Mouse (Mus musculus): Measurements from ENCODE around the gene Fto.

Fto gene

GRCm38 (mm10) chr8:91474731-91475279 is 161.5 kb downstream of the Fto start:
- in situ Hi-C loops (cut with MboI; ENCODE audit: low pct_unique_long_range_greater_than_20kb in 1 of 2, low sequenced_read_pairs in 2 of 2, unreplicated experiment in 1 of 2): no loop called here

GRCm38 (mm10) chr8:91476988-91477387 is 163.7 kb downstream of the Fto start:
- in situ Hi-C loops (cut with MboI; ENCODE audit: low pct_unique_long_range_greater_than_20kb in 1 of 2, low sequenced_read_pairs in 2 of 2, unreplicated experiment in 1 of 2): no loop called here

- in situ Hi-C loops (cut with MboI; ENCODE audit: low pct_unique_long_range_greater_than_20kb in 1 of 2, low sequenced_read_pairs in 2 of 2, unreplicated experiment in 1 of 2): no loop called here
Measured at GRCm38 (mm10) chr8:91477471-91477870, 164.1 kb downstream of the Fto start.

- in situ Hi-C loops (cut with MboI; ENCODE audit: low pct_unique_long_range_greater_than_20kb in 1 of 2, low sequenced_read_pairs in 2 of 2, unreplicated experiment in 1 of 2): no loop called here
Measured at GRCm38 (mm10) chr8:91482511-91482910, 169.2 kb downstream of the Fto start.

GRCm38 (mm10) chr8:91486394-91486793 is 173.1 kb downstream of the Fto start:
- in situ Hi-C loops (cut with MboI; ENCODE audit: low pct_unique_long_range_greater_than_20kb in 1 of 2, low sequenced_read_pairs in 2 of 2, unreplicated experiment in 1 of 2): no loop called here

GRCm38 (mm10) chr8:91487456-91487855 is 174.1 kb downstream of the Fto start:
- in situ Hi-C loops (cut with MboI; ENCODE audit: low pct_unique_long_range_greater_than_20kb in 1 of 2, low sequenced_read_pairs in 2 of 2, unreplicated experiment in 1 of 2): no loop called here

GRCm38 (mm10) chr8:91488086-91488783 is 174.9 kb downstream of the Fto start:
- in situ Hi-C loops (cut with MboI; ENCODE audit: low pct_unique_long_range_greater_than_20kb in 1 of 2, low sequenced_read_pairs in 2 of 2, unreplicated experiment in 1 of 2): no loop called here

GRCm38 (mm10) chr8:91488784-91489450 is 175.6 kb downstream of the Fto start:
- in situ Hi-C loops (cut with MboI; ENCODE audit: low pct_unique_long_range_greater_than_20kb in 1 of 2, low sequenced_read_pairs in 2 of 2, unreplicated experiment in 1 of 2): no loop called here

- in situ Hi-C loops (cut with MboI; ENCODE audit: low pct_unique_long_range_greater_than_20kb in 1 of 2, low sequenced_read_pairs in 2 of 2, unreplicated experiment in 1 of 2): no loop called here
Measured at GRCm38 (mm10) chr8:91490065-91490464, 176.7 kb downstream of the Fto start.

GRCm38 (mm10) chr8:91493373-91493772 is 180.0 kb downstream of the Fto start:
- in situ Hi-C loops (cut with MboI; ENCODE audit: low pct_unique_long_range_greater_than_20kb in 1 of 2, low sequenced_read_pairs in 2 of 2, unreplicated experiment in 1 of 2): no loop called here

GRCm38 (mm10) chr8:91494501-91495259 is 181.4 kb downstream of the Fto start:
- in situ Hi-C loops (cut with MboI; ENCODE audit: low pct_unique_long_range_greater_than_20kb in 1 of 2, low sequenced_read_pairs in 2 of 2, unreplicated experiment in 1 of 2): no loop called here

GRCm38 (mm10) chr8:91495260-91495601 is 181.9 kb downstream of the Fto start:
- in situ Hi-C loops (cut with MboI; ENCODE audit: low pct_unique_long_range_greater_than_20kb in 1 of 2, low sequenced_read_pairs in 2 of 2, unreplicated experiment in 1 of 2): no loop called here

- in situ Hi-C loops (cut with MboI; ENCODE audit: low pct_unique_long_range_greater_than_20kb in 1 of 2, low sequenced_read_pairs in 2 of 2, unreplicated experiment in 1 of 2): no loop called here
Measured at GRCm38 (mm10) chr8:91496000-91496399, 182.7 kb downstream of the Fto start.

GRCm38 (mm10) chr8:91496936-91497335 is 183.6 kb downstream of the Fto start:
- in situ Hi-C loops (cut with MboI; ENCODE audit: low pct_unique_long_range_greater_than_20kb in 1 of 2, low sequenced_read_pairs in 2 of 2, unreplicated experiment in 1 of 2): no loop called here

- in situ Hi-C loops (cut with MboI; ENCODE audit: low pct_unique_long_range_greater_than_20kb in 1 of 2, low sequenced_read_pairs in 2 of 2, unreplicated experiment in 1 of 2): no loop called here
Measured at GRCm38 (mm10) chr8:91498611-91499010, 185.3 kb downstream of the Fto start.

GRCm38 (mm10) chr8:91499303-91499702 is 186.0 kb downstream of the Fto start:
- in situ Hi-C loops (cut with MboI; ENCODE audit: low pct_unique_long_range_greater_than_20kb in 1 of 2, low sequenced_read_pairs in 2 of 2, unreplicated experiment in 1 of 2): no loop called here

GRCm38 (mm10) chr8:91501960-91502600 is 188.8 kb downstream of the Fto start:
- in situ Hi-C loops (cut with MboI; ENCODE audit: low pct_unique_long_range_greater_than_20kb in 1 of 2, low sequenced_read_pairs in 2 of 2, unreplicated experiment in 1 of 2): no loop called here

GRCm38 (mm10) chr8:91502791-91503190 is 189.5 kb downstream of the Fto start:
- in situ Hi-C loops (cut with MboI; ENCODE audit: low pct_unique_long_range_greater_than_20kb in 1 of 2, low sequenced_read_pairs in 2 of 2, unreplicated experiment in 1 of 2): no loop called here

- in situ Hi-C loops (cut with MboI; ENCODE audit: low pct_unique_long_range_greater_than_20kb in 1 of 2, low sequenced_read_pairs in 2 of 2, unreplicated experiment in 1 of 2): no loop called here
Measured at GRCm38 (mm10) chr8:91504360-91504759, 191.0 kb downstream of the Fto start.
